Mouse (Mus musculus) forebrain, embryonic 15.5 days (tissue): ENCODE measurements around the gene Wdr83os. TPM values are rescaled to one million over a fixed set of nuclear protein-coding genes. Genes with fewer than 3 reads are reported as not detected.

ENCODE experiments used
- ATAC-seq: fragments of 200-750 bp; cut with Nextera tagmentation; replicated peaks from 2 replicates; pipeline ENCODE4 v1.8.0; 2017; ENCODE audit warnings: mild to moderate bottlenecking, moderate TSS enrichment, moderate library complexity
- H3K27ac ChIP-seq: fragments of 300-500 bp; sonication (generic); replicated peaks from 2 replicates; pipeline ENCODE4 v1.5.1; 2015; ENCODE audit warnings: mild to moderate bottlenecking, inconsistent platforms
- H3K27me3 ChIP-seq: fragments of 300-500 bp; sonication (generic); 2 replicates; pipeline ENCODE4 v1.6.1; 2015; ENCODE audit warnings: inconsistent platforms
- H3K36me3 ChIP-seq: fragments of 300-500 bp; sonication (generic); 2 replicates; pipeline ENCODE4 v1.6.1; 2015; ENCODE audit warnings: mild to moderate bottlenecking, inconsistent platforms
- H3K4me1 ChIP-seq: fragments of 300-500 bp; sonication (generic); 2 replicates; pipeline ENCODE4 v1.6.1; 2015; ENCODE audit warnings: inconsistent platforms
- H3K4me2 ChIP-seq: fragments of 300-500 bp; sonication (generic); replicated peaks from 2 replicates; pipeline ENCODE4 v1.6.1; 2015; ENCODE audit warnings: mild to moderate bottlenecking, inconsistent platforms
- H3K4me3 ChIP-seq: fragments of 300-500 bp; sonication (generic); 2 replicates; pipeline ENCODE4 v1.5.1; 2015; ENCODE audit warnings: mild to moderate bottlenecking, inconsistent platforms
- H3K9ac ChIP-seq: fragments of 300-500 bp; sonication (generic); replicated peaks from 2 replicates; pipeline ENCODE4 v1.6.1; 2015; ENCODE audit warnings: mild to moderate bottlenecking, inconsistent platforms
- H3K9me3 ChIP-seq: fragments of 300-500 bp; sonication (generic); 2 replicates; pipeline ENCODE4 v1.6.1; 2016; ENCODE audit warnings: inconsistent platforms
- WGBS: fragments of 180-500 bp; shearing (Covaris S2); methylation state at CpG from one replicate; pipeline ENCODE4 v1.1.7; 2015; ENCODE audit warnings: mixed read lengths; 5-methylcytosine and 5-hydroxymethylcytosine counted together
- polyA plus RNA-seq: library from polyadenylated mRNA; unstranded; fragments of >200 nt; fragmentation: Nextera tagmentation; extraction: Ambion mirVana; gene quantifications from 2 replicates; pipeline ENCODE4 v1.2.1, GENCODE M21; 2015

Wdr83os gene
- polyA plus RNA-seq, 1 experiment from 2014 or later, result 120 TPM

DNA sequence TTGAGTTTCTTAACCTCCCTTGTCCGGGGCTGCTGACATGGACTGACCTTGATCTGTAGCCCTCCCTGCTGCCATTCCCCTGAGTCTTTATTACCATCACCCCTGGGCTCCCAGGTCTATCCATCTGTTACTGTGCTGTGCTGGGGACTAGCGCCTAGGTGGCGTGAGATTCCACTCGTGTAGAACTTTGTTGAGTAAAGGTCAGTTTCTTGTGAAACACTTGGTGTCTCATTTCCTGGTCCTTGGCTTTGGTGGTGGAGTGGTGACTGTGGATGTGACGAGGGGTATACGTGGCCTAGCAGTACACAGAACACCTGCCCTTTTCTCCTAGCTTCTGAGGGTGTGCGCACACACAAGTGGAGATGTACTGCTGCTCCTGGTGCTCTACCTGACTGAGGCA is 23.2 kb upstream of the Wdr83os start:
- WGBS, result 87% methylated on average over 7 of the region's 7 CpGs
- Histone ChIP-seq H3K27ac (no peak overlapping the region), H3K4me3 (no peak overlapping the region), H3K9ac (no peak overlapping the region), H3K36me3 (peaks cover 44% of the 10 kb centered on the region), H3K27me3 (no peaks in the 10 kb centered on the region), H3K4me2 (no peak overlapping the region), H3K4me1 (peaks cover 19% of the 10 kb centered on the region), H3K9me3 (no peaks in the 10 kb centered on the region)
- no peak for ATAC-seq

DNA sequence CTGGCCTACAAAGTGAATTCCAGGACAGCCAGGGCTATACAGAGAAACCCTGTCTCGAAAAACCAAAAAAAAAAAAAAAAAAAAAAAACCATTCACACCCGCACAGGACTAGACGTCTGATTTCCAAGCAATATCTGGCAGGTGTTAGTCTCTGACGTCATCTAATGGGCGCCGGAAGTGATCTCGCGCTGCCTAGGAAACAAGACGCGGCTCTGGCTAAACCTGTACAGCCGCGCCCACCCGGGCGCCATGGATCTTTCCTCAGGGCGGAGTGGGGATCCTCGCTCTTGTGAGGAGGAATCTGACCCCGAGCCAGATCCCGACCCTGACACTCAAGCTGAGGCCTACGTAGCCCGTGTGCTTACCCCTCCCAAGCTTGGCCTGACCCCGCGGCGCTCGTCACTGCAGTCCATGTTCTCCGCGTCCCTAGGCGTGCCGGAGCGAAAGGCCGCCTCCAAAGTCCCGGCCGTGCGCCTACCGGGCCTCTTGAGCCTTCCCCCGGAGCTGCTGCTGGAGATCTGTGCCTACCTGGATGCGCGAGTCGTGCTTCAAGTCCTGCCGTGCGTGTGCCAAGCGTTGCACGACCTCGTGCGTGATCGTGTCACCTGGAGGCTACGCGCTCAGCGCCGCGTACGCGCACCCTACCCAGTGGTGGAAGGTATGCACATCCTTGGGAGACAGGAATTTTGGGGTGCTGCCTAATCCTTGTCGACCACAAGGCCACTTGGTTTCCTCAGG is 20.5 kb upstream of the Wdr83os start, which contains the start of gene Fbxw9:
Gene Fbxw9 (plus strand): TSS at position 177 of the 738 bp plus-strand sequence.
- no peaks in the 10 kb centered on the region for H3K9me3 ChIP-seq
- peak; percentile 94 for ATAC-seq
- H3K4me1 ChIP-seq, result peaks cover 21% of the 10 kb centered on the region
- peak within 1 kb of the TSS; percentile 70 for H3K9ac ChIP-seq
- H3K4me2 ChIP-seq, result peak within 1 kb of the TSS; percentile 76
- no peaks in the 10 kb centered on the region for H3K27me3 ChIP-seq
- H3K4me3 ChIP-seq, result peak within 1 kb of the TSS; percentile 88
- WGBS, result under 1% methylated on average over 52 of the region's 53 CpGs
- peak within 1 kb of the TSS; percentile 55 for H3K27ac ChIP-seq
- peaks cover 24% of the 10 kb centered on the region for H3K36me3 ChIP-seq

DNA sequence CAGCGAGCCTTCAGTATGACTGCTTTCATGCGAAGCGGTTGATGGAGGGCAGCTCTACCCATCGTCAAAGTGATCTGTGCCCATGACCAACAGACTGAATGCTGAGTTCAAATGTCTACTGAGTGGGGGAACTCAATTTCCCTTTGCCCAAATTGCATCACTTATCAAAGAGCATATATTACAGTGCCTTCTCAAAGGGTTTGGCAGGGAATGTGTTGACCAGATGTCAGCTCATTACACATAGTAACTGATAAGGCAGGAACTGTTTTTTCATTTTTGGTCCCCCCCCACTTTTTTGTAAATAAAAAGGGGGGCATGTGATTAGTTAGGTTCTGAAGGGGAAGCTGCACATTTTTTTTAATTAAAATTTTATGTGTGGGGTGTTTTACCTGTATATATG is 17.9 kb upstream of the Wdr83os start:
- ATAC-seq, result no peak
- no peak overlapping the region for H3K9ac ChIP-seq

DNA sequence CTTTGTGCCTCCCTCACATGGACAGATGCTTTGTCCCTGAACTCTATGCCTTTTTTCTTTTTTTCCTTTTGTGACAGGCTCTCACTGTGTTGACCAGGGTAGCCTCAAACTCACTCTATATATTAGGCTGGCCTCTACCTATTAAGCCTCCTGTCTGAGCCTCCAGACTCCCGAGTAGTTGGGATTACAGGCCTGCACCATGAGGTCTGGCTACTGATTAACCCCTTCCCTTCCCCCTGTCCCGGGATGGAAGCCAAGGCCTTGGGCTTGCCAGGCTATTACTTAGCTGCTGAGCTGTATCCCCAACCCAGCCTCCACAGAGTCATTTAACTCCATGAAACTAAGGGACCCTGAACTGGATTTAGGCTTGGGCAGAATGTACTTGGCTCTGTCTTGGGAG is 15.3 kb upstream of the Wdr83os start:
- Histone ChIP-seq H3K4me2 (no peak overlapping the region), H3K36me3 (peaks cover 28% of the 10 kb centered on the region; the same call in 1 of the 2 replicates), H3K27me3 (no peaks in the 10 kb centered on the region), H3K9ac (no peak overlapping the region), H3K4me1 (peaks cover 21% of the 10 kb centered on the region), H3K27ac (no peak overlapping the region), H3K4me3 (no peak overlapping the region), H3K9me3 (no peaks in the 10 kb centered on the region)
- ATAC-seq, result no peak
- 45% methylated on average over 2 of the region's 2 CpGs for WGBS

More for the DNA sequence above, 17.9 kb upstream of the Wdr83os start:
- no peaks in the 10 kb centered on the region for H3K27me3 ChIP-seq
- H3K36me3 ChIP-seq, result peaks cover 19% of the 10 kb centered on the region; the same call in 1 of the 2 replicates
- no peaks in the 10 kb centered on the region for H3K9me3 ChIP-seq
- H3K27ac ChIP-seq, result no peak overlapping the region
- H3K4me2 ChIP-seq, result no peak overlapping the region
- H3K4me1 ChIP-seq, result peaks cover 21% of the 10 kb centered on the region
- 96% methylated on average over 4 of the region's 4 CpGs for WGBS
- H3K4me3 ChIP-seq, result no peak overlapping the region

- WGBS, result 92% methylated on average over 2 of the region's 2 CpGs
- H3K9me3 ChIP-seq, result no peaks in the 10 kb centered on the region
These were observed 13.4 kb upstream of the Wdr83os start for GRCm38 (mm10) chr8:85067155-85067554.

GRCm38 (mm10) chr8:85067982-85068381 is 12.6 kb upstream of the Wdr83os start, which contains the start of gene Gm5741:
TSS of gene Gm5741 (minus strand) at chr8:85067982.
- H3K4me2 ChIP-seq, result no peak within 1 kb of the TSS
- H3K4me3 ChIP-seq, result no peak within 1 kb of the TSS
- H3K9me3 ChIP-seq, result no peaks in the 10 kb centered on the region
- H3K36me3 ChIP-seq, result peaks cover 24% of the 10 kb centered on the region; the same call in 1 of the 2 replicates
- no peak within 1 kb of the TSS for H3K27ac ChIP-seq
- H3K9ac ChIP-seq, result no peak within 1 kb of the TSS
- H3K4me1 ChIP-seq, result peaks cover 18% of the 10 kb centered on the region
- H3K27me3 ChIP-seq, result no peaks in the 10 kb centered on the region
- ATAC-seq, result no peak

More at GRCm38 (mm10) chr8:85067155-85067554, 13.4 kb upstream of the Wdr83os start:
- Histone ChIP-seq H3K27ac (no peak overlapping the region), H3K4me3 (no peak overlapping the region), H3K4me1 (peaks cover 14% of the 10 kb centered on the region), H3K4me2 (no peak overlapping the region), H3K9ac (no peak overlapping the region), H3K27me3 (no peaks in the 10 kb centered on the region), H3K36me3 (peaks cover 28% of the 10 kb centered on the region; the same call in 1 of the 2 replicates)
- no peak for ATAC-seq

DNA sequence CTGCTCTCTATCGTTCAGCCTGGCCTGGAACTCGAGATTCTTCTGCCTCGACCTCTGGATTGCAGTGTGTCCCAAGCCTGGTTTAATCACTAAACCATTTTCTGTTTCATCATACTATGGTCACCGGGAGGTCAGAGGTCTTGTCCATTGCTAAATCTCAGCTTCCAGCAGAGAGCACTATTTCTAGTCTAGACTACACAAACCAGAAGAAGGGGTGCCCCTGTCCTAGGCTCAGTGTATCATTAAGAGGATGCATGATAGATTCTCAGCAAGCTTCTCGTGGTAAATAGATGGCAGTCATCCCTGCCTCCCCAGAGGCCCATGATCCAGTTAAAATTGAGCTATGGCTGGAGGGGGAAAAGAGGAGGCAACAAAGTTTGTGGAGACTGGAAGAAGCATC is 9.5 kb upstream of the Wdr83os start:
- Histone ChIP-seq H3K4me2 (peak overlapping the region; percentile 57), H3K36me3 (peaks cover 42% of the 10 kb centered on the region), H3K4me1 (peaks cover 21% of the 10 kb centered on the region), H3K9ac (peak overlapping the region; percentile 71; the same call in 1 of the 2 replicates), H3K27me3 (no peaks in the 10 kb centered on the region), H3K9me3 (no peaks in the 10 kb centered on the region), H3K4me3 (peak overlapping the region; percentile 81), H3K27ac (peak overlapping the region; percentile 96)
- ATAC-seq, result no peak
- whole genome bisulfite sequencing, result 82% methylated on average over 5 of the region's 5 CpGs

- peak within 1 kb of the TSS; percentile 81 for H3K4me3 ChIP-seq
- H3K27ac ChIP-seq, result peak within 1 kb of the TSS; percentile 96
- H3K27me3 ChIP-seq, result no peaks in the 10 kb centered on the region
- WGBS, result under 1% methylated on average over 68 of the region's 68 CpGs
- H3K9ac ChIP-seq, result peak within 1 kb of the TSS; percentile 71
- H3K36me3 ChIP-seq, result peaks cover 44% of the 10 kb centered on the region
- no peaks in the 10 kb centered on the region for H3K9me3 ChIP-seq
- peaks cover 21% of the 10 kb centered on the region for H3K4me1 ChIP-seq
- ATAC-seq, result peak; percentile 93
- H3K4me2 ChIP-seq, result peak within 1 kb of the TSS; percentile 57
These were observed 8.8 kb upstream of the Wdr83os start, which contains the start of gene Dhps for GRCm38 (mm10) chr8:85071514-85072281. TSS of gene Dhps (plus strand) at chr8:85071757.

DNA sequence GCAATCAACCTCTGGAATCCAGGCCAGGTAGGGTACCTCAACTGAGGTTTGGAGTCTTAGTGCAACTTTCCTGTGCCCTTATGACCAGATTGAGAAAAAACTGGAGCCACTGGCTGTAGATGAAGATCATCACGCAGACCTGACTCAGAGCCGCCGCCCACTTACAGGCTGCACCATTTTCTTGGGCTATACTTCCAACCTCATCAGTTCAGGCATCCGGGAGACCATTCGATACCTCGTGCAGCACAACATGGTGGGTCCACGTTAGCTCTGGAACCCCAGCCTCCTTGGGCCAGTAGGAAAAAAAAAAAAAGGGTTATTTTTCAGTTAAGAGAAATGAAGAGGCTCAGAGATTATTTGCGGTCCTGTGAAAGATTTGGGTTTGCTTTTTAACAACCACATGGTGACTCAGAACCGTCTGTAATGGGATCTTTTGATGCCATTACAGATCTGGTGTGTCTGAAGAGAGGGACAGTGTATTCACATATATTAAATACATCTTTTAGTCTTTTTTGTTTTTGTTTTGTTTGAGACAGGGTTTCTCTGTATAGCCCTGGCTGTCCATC is 8.1 kb upstream of the Wdr83os start:
- Histone ChIP-seq H3K4me3 (peak overlapping the region; percentile 81), H3K4me2 (peak overlapping the region; percentile 57), H3K9ac (peak overlapping the region; percentile 71), H3K36me3 (peaks cover 43% of the 10 kb centered on the region), H3K4me1 (peaks cover 21% of the 10 kb centered on the region), H3K9me3 (no peaks in the 10 kb centered on the region), H3K27ac (peak overlapping the region; percentile 96), H3K27me3 (no peaks in the 10 kb centered on the region)
- 44% methylated on average over 9 of the region's 9 CpGs for WGBS
- ATAC-seq, result peak; percentile 5; the same call in 1 of the 2 replicates

GRCm38 (mm10) chr8:85073041-85073612 is 7.4 kb upstream of the Wdr83os start:
- Histone ChIP-seq H3K4me1 (peaks cover 21% of the 10 kb centered on the region), H3K9ac (no peak overlapping the region), H3K27ac (no peak overlapping the region), H3K36me3 (peaks cover 43% of the 10 kb centered on the region), H3K4me3 (no peak overlapping the region), H3K27me3 (no peaks in the 10 kb centered on the region), H3K4me2 (no peak overlapping the region), H3K9me3 (no peaks in the 10 kb centered on the region)
- 94% methylated on average over 15 of the region's 15 CpGs for WGBS
- no peak for ATAC-seq

DNA sequence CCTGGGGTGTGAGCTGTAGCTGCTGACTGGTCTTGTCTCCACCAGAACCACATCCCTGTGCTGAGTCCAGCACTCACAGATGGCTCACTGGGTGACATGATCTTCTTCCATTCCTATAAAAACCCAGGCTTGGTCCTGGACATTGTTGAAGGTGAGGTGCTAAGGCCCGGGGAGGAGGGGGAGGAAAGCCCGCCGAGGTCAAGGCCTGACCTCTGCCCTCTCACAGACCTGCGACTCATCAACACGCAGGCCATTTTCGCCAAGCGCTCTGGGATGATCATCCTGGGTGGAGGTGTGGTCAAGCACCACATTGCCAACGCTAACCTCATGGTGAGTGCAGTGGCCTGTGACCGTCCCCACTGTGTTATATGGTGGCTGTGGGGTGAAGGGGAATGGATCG is 6.4 kb upstream of the Wdr83os start:
- peaks cover 21% of the 10 kb centered on the region for H3K4me1 ChIP-seq
- ATAC-seq, result no peak
- no peak overlapping the region for H3K27ac ChIP-seq
- 92% methylated on average over 10 of the region's 10 CpGs for WGBS
- no peaks in the 10 kb centered on the region for H3K27me3 ChIP-seq
- no peaks in the 10 kb centered on the region for H3K9me3 ChIP-seq
- no peak overlapping the region for H3K9ac ChIP-seq
- H3K36me3 ChIP-seq, result peaks cover 42% of the 10 kb centered on the region
- H3K4me2 ChIP-seq, result no peak overlapping the region
- no peak overlapping the region for H3K4me3 ChIP-seq
